Mouse (Mus musculus) lung, postnatal 0 days (tissue): ENCODE results near the gene Slc38a2.

ENCODE experiments used
- CTCF ChIP-seq: IDR thresholded peaks from 2 replicates; pipeline ENCODE4 v1.5.1; 2016; ENCODE audit warnings: antibody characterized with exemption, mild to moderate bottlenecking
- EP300 ChIP-seq: IDR thresholded peaks from 2 replicates; pipeline ENCODE4 v1.6.1; 2016; ENCODE audit warnings: antibody characterized with exemption, mild to moderate bottlenecking, control low read depth

DNA sequence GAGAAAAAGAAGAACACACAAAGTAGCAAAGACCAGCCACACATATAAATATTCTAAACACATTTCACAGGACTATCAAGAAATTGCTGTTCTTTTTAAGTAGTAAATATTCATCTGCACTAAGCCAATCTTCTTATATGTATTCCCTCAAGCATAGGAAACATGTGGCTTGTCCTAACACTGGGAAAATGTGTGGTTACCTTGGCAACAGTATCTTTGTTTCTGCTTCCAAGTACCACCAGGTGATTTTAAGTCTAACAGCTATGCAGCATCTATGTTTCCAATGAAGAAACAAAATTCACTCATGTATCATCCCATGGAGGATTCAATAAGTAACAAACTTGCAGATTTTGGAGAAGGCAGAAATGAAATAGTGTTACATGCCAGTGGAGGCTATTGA, 25.0 kb upstream of the Slc38a2 start:
- no peak for TF ChIP-seq CTCF
- no peak for TF ChIP-seq EP300
